Mouse (Mus musculus) thymus, postnatal 4 days (tissue): Measurements from ENCODE around the gene Mindy1.

ENCODE experiments used
- DNase-seq: peaks from one replicate; pipeline ENCODE4 v3.0.0; 2021

Mindy1 gene

DNA sequence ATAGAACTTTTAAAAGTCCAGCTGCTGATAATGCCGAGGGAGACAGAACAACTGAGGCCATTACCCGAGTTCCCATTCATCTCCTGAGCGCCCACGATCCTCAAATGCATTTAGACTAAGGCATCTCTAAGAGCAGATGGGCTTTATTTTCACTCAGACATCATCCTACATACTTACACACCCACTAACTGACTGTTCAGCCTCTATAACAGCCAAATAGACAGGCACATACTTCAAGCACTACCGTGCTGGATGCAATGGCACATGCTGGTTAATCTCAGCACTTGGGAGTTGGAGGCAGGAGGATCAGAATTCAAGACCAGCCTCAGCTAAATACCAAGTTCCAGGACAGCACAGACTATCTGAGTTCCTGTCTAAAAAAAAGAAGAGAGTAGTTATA lies 11.4 kb upstream of the Mindy1 start:
- no peak for DNase-seq

DNA sequence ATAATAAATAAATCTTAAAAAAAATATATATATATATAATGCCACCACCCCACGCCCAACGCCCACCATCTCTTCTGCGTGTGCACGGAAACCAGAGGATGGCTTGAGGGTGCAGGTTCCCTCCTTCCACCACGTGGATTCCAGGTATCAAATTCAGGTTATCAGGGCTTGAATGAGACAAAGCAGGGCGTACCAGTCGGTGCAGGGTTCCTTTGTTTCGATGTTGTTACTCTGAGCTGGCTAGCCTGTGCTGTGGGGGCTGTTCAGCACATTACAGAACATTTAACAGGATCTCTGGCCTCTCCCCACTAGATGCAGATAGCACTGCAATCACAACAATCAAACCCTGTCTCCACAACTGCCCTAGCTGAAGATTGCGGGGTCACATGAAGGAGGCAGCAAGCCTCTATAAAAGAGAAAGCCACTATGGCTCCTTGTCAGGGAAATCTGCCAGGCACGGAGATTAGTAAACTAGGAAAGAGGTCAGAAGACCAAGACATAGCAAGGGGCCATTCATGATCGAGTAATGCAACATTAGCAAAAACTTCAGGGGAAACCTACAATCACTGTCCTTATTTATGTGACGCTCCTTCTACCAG lies 10.3 kb upstream of the Mindy1 start:
- DNase-seq = no peak

DNA sequence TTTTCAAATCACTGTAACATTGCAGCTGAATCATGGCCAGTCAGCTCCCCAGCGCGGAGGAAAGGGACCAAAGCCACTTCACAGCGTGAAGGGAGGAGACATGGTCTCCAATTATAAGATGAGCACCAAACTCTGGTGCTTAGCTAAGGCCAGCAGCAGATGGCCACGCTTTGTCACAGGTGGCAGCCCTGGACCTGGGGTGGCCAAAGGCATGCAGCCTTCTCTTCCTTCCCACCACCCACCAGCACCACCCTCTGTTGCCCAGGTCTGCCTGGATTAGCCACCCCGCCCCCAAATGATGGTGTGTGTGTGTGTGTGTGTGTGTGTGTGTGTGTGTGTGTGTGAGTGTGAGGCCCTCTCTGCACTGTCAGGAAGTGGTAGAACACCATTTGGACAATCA lies 7.7 kb upstream of the Mindy1 start:
- no peak for DNase-seq

DNA sequence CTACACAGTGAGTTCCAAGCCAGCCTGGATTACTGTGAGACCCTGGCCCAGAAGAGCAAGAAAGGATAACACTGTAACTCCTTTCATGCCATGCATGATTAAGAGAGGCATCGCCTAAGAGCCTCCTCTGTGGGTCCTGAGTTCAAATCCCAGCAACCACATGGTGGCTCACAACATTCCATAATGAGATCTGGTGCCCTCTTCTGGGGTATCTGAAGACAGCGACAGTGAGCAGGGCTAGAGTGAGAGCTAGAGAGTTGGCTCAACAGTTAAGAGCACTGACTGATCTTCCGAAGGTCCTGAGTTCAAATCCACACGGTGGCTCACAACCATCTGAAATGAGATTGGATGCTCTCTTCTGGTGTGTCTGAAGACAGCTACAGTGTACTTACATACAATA lies 6.7 kb upstream of the Mindy1 start:
- no peak for DNase-seq

DNA sequence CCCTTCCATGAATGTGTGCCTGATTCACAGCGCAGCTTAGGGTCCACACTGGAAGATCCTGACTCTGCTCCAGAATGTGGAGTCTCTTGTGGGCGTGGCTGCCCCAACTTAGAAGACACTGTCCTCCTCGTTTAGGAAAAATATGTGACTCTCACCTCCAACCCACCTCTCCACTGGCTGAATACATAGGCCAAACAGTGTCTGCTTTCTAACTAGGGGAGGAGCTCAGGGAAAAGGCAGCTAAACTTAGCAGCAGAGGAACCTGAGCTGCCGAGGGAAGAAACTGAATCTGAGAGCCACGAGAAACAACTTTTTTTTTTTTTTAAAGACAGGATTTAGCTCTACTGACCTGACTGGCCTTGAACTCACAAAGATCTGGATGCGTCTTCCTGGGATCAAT lies 6.0 kb upstream of the Mindy1 start:
- no peak for DNase-seq

DNA sequence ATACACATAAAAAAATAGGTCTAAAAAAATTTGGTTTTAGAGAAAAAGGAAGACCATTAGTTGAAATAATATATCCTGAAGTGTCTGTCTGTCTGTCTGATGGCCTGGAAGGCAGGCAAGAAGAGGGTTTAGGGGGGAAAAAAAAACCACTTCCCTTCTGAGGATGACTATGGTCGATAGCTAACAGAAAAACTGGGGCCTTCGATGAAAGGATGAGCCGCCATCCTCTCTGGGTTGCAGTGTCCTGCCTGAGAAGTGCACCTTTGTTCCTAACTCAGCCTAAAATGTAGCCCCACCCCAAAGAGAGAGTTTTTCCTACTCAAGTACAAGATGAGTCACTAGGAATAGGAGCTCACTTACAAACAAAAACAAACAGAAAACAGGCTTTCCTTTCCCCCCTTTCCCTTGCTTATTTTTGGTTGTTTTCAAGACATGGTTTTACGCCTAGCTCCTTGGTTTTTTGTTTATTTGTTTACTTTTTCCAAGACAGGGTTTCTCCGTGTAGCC lies 4.7 kb upstream of the Mindy1 start:
- DNase-seq = no peak

DNA sequence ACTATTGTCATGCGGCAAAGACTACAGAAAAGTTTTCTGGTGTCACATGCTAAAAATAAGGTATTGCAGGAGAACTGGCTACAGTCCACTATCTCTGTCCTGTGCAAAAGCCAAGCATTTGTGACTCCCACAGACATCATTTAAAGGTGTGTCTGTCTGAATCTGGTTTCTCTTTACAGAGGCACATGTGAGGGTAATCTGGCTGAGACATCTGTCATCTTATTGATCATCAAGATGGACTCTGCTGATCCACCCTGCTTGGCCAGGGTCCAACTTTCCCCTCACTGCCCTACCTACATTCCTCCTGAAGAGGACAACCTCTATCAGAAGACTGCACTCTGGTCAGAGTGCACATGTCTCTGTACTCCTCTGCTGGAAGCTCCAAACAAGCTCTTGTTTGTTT lies 4.0 kb upstream of the Mindy1 start:
- DNase-seq = no peak

DNA sequence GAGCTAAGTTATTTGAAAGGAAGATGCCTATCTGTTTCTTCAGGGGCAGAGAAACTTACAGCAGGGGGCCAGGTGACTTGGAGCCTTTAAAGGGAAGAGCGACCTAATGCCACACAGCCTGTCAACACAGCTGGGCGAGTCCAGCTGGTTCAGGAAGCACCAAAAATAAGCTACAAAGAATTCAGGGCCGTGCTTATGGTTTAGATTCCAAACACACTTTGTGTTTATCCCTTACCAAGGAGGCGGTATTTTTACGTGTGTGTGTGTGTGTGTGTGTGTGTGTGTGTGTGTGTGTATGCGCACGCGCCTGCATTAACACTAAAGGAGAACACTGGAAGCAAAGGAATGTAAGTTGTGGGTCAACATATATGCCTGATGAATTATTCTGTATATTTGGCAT lies 398 bp upstream of the Mindy1 start:
- peak; percentile 31 for DNase-seq

DNA sequence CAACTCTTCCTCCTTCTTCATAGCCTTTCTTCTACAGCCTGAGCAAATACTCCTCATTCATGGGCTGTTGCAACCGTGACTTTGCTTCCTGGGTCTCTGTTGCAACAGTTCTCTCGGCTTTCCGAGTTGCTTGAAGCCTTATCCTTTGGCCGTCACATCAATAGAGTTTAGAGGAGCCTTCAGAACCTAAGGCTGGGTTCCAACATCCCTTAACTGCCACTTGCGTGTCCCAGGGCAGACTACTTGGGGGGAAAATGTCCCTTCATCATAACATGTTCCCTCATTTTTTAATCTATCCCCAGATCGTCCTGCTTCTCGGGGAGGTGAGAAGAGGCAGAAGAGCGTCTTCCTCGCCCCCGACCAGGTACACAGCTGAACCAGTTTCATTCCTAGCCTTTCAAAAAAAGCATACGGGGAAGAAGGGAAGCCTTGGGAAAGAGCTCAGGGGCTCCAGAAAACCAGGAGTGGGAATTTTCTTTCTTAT lies 1.3 kb downstream of the Mindy1 start:
- peak; percentile 62 for DNase-seq

DNA sequence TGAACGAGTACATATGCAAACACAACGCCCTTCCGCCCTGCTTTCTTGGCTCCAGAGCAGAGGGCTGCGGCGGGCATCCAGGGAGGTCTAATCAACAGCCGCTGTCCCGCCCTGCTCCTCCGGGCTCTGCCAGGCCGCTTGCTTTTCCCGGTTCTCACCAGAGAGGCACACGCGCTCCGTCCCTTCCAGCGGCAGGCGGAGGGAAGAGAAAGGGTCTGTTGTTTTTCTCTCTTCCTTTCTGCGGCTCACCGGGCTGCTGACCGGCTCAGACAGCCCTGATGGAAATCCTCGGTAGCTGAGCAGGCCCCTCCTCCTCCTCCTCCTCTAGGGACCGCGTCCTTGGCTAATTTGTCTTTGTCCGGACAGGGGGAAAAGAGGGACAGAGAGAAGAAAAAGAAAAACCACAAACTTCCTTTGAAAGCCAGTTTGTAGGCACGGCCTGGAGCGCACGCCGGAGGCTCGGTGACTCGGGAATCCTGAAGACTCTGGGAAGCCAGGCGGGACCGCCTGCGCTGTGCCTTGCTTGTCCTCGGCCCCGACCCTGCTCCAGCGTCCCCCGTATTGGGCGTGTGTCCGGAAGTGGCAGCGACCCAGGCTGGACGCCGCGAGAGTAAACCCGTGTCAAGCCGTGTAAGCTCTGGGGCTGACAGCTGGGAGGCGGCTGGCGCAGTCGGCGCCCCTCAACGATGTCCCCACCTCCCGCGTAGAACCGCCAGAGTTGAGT lies 1.9 kb downstream of the Mindy1 start:
- peak; percentile 72 for DNase-seq

DNA sequence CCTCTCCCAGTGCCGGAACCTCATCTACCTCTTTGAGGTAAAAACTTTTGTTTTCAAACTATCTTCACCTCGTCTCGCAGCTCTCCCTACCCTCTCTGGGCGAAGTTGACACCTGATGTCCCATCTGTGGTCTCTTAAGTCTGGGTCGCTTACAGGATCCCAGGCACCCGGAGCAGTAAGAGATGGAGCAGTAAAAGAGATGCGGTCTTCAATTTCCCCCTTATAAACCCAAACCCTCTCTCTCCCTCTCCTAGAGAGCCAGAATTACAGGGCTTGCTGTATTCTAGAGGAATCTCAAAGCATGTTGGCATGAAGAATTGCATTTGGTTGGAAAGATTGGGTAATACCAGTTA lies 2.4 kb downstream of the Mindy1 start:
- no peak for DNase-seq

DNA sequence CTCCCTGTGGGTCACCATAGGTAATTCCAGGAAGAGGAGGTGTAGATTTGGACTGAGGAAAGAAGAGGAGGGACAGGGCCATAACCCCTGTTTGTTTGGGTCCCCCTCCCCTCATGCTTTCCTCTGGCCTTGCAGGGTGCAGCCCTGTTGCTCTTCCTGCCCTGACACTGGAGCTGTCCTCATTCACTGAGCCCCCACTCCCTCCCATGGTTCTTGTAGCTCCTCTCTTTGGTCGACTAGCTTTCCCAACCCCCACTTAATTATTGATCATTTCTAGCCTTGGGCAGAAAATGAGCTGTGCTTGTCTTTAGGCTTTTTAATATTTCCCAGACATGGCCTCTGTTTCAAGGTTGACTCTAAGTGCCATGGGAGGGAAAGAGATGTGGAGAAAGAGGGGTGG lies 2.9 kb downstream of the Mindy1 start:
- DNase-seq = no peak

DNA sequence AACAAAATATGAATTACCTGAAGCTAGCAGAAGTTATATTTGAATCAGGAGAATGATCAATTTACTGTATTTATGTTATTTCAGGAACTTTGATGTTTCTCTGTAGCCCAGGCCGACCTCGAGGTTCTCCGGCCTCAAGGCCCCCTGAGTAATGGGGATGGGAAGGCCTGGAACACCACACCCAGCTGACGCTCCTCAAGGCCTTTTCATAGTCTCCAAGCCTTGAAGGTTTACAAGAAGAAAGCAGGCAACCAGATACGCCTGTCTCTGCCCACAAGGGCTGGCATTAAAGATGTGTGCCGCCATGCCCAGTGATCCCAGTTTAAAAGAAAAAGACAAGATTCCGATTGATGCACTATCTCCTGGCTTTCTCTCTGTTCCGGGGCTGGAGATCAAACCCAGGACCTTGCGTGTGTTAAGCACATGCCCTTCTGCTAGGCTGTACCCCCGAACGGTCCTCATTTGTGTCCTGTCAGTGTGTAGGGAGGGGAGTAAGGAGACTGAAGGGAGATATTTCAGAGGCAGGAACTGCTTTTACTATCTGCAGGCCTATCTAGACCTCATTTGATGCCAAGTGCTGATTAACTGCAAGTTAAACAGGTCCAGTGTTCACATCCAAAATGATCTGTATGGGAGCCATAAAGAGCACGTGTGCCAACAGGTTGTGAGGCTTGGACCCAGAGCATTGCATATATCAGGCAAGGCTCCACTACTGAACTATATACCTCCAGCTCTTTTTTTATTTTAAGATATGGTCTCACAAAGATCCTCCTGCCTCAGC lies 3.5 kb downstream of the Mindy1 start:
- DNase-seq = no peak

DNA sequence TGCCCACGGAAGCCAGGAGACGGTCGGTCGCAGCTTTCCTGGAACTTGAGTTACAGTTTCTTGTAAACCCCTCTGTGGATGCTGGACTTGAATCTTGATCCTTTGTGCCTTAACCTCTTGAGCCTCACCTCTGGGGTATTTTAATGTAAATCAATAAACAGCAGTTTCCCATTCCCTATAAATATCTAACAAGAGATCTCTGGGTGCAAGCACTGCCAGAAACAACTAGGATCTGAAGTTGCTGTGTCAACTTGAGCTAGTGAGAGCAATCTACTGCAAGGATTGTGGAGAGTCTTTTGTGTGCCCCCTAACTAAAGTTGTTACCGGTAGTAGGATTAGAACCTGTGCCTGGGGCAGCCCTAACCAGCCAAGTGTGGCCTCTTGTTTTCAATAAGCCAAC lies 4.2 kb downstream of the Mindy1 start:
- DNase-seq = no peak

DNA sequence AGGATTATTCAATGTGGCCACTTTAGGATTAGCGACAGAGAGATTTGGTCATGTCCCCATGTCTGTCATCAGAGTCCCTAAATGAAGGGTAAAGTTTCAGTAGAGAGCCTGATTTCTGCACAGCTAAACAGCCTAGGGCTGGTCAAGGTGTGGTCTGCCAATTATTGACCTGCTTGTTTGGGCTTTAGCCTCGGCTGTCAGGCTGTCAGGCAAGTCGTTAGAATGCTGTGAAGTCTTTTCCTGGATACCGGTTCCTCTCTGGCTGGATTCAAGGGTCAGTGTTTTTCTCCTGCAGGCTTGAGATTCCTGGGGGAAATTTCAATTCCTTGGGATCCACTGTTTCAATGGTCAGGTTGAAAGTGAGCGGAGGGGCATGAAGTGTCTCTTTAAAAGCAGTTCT lies 4.9 kb downstream of the Mindy1 start:
- no peak for DNase-seq

DNA sequence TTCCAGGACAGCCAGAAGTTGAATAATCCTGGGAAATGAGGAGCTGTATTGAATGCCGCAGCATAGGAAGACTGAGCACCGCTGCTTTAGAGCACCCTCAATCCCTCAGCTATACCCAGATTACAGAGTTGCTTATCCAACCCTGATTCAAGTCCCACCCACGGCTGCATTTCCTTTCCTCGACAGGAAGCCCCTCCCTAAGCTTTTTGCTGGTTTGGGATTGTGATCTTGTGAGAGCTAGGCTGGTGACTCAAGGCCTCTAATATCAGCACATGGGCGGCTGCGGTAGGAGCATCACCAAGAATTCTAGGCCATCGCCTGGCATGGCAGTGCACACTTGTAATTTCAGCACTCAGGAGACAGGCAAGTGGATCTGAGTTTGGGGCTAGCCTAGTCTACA lies 5.4 kb downstream of the Mindy1 start:
- DNase-seq = no peak

DNA sequence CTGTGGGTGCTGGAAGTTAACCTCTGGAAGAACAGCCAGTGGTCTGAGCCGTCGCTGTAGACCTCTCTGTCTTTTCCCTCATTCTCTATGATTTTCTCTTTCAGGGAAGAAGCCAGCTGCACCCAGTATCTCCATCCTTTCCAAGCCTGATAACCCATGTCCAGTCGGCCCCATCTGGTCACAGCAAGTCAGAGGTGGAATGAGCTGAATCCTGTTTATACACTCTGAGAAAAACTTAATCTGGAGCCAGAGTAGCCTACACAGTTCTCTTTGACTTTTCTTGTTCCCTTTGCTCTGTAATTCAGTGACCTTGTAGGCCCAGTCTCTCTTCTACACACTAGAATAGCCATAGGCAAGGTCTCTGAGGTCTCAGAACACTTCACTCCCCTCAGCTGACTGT lies 6.4 kb downstream of the Mindy1 start:
- DNase-seq = no peak

DNA sequence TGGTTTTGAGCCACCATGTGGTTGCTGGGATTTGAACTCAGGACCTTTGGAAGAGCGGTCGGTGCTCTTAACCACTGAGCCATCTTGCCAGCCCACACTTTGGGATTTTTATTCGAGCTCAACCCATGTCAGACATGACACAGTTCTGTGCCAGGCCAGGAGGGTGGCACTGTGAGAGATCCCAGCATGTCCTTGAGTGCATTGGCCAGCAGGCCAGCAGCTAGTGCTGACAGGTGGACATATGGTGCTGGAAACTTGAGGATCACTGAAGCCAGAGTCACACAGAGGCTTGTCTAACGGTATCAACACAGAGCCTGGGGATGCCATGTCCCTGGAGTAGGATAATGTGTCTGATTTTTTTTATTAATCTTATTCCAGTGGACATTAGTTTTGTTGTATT lies 8.3 kb downstream of the Mindy1 start:
- no peak for DNase-seq

DNA sequence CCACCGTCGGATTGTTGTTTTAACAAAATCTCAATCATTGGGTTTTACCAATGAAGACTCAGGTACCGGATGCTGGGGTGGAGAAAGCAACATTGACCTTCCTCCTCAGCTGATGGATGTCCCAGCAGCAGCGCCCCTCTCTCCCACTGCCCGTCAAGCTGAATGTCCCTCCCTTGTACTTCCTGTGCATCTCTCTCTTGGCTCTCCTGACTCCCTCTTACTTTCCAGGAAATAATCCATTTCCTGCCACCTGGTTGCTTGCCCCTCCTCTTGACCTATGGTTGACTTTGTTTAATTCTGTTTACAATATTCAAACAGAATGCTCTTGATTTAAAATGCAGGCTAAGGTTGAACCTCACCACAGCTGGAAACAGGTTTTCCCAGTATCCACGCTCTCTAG lies 9.0 kb downstream of the Mindy1 start:
- DNase-seq = no peak

DNA sequence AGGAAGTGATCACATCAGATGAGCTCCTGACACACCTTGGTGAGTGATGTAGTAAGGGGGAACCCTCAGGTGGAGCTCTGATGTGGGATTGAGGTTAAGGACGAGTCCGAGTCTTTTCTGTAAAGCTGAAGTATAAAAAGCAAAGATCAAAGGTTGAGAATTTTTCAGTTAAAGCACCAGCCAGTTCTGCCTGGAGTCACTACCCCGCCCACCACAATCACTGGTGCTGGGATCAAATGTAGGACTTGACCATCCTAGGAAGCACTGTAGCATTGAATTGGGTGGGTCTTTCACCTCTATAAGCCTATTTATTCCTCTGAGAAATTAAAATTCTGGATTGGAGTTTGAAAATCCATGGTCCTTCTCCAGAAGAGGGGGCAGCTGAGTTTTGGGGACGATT lies 9.9 kb downstream of the Mindy1 start:
- DNase-seq = no peak

DNA sequence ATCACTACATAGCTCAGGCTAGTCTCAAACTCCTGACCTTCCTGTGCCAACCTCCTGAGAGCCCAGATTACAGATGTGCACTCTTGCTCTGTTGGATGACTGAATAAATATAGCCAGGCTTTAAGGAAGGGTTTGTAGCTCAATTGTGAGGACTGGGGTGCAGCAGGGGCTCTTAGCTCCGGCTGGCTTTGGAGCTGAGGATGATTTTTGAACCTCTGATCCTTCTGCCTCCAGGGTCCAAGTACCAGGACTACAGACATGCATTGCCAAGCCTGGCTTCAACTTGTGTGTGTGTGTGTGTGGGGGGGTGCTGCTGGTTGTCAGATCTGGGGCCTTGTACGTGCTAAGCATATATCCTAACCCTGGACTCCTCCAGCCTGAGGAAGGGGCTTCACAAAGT lies 11.8 kb downstream of the Mindy1 start:
- no peak for DNase-seq

DNA sequence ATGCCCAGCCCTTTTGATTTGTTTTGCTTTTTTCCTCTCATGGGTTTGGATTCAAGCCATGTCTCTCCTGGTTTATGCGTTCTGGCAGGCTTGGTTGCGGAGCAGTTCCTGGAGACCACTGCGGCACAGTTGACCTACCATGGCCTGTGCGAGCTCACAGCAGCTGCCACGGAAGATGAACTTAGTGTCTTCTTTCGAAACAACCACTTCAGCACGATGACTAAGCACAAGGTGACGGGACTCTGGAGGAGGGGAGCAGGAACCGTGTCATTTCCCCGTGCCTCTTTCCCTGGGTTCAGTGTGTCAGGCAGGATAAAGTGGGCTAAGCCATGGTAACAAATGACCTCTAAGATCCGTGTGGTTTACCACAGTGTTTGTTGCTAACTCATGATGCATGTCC lies 12.4 kb downstream of the Mindy1 start:
- no peak for DNase-seq

DNA sequence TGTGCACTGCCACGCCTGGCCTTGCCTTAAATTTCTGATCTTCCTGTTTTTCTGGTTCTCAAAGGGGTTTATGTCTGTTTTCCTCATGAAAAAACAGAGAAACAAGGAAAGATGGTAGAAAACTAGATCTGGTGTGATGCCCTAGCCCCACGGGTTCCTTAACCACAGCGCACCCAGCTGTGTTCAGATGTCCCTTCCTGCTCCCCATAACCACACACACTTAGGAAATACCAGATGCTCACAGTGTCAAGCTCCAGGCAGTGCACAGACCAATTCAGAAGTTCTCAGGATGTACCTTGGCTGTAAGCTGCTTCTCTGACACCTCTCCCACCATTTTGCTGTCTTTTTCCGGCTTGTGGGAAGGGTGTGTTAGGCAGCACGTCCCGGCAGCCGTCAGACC lies 13.2 kb downstream of the Mindy1 start:
- DNase-seq = no peak

DNA sequence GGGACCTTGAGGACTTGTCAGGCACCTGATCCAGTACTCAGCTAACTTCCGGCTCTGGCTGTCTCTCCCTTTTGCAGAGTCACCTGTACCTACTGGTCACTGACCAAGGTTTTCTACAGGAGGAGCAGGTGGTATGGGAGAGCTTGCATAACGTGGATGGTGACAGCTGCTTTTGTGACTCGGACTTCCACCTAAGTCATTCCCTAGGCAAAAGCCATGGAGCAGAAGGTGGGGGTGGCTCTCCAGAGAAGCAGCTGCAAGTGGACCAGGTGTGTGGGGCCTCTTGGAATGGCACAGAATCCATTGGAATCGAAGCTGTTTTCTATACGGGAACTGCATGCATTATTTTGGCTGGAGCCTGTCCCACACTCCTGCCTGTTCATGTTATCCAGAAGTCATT lies 13.6 kb downstream of the Mindy1 start:
- DNase-seq = no peak
